Mouse (Mus musculus) hindbrain, embryonic 10.5 days (tissue): ENCODE data around the gene Ptprm. TPM values are rescaled to one million over a fixed set of nuclear protein-coding genes. Genes with fewer than 3 reads are reported as not detected.

Source experiments
- DNase-seq: peaks from one replicate; pipeline ENCODE4 v3.0.0-alpha.2; 2017; ENCODE audit warnings: low spot score
- H3K27ac ChIP-seq: fragments of 300-500 bp; sonication (generic); 2 replicates; pipeline ENCODE4 v1.5.1; 2016; ENCODE audit warnings: mild to moderate bottlenecking, moderate library complexity
- H3K27me3 ChIP-seq: fragments of 300-500 bp; sonication (generic); 2 replicates; pipeline ENCODE4 v1.6.1; 2016; ENCODE audit warnings: mild to moderate bottlenecking; ENCODE audit not compliant: poor library complexity, insufficient read depth, severe bottlenecking
- H3K36me3 ChIP-seq: fragments of 300-500 bp; sonication (generic); 2 replicates; pipeline ENCODE4 v1.6.1; 2016; ENCODE audit warnings: mild to moderate bottlenecking, moderate library complexity
- H3K4me1 ChIP-seq: fragments of 300-500 bp; sonication (generic); replicated peaks from 2 replicates; pipeline ENCODE4 v1.6.1; 2016; ENCODE audit warnings: mild to moderate bottlenecking
- H3K4me3 ChIP-seq: fragments of 300-500 bp; sonication (generic); 2 replicates; pipeline ENCODE4 v1.5.1; 2016; ENCODE audit warnings: mild to moderate bottlenecking, moderate library complexity
- H3K9me3 ChIP-seq: fragments of 300-500 bp; sonication (generic); 2 replicates; pipeline ENCODE4 v1.6.1; 2016; ENCODE audit warnings: mild to moderate bottlenecking, moderate library complexity
- WGBS: fragments of 180-500 bp; shearing (Covaris S2); methylation state at CpG from one replicate; pipeline ENCODE4 v1.1.7; 2016; 5-methylcytosine and 5-hydroxymethylcytosine counted together
- polyA plus RNA-seq: library from polyadenylated mRNA; unstranded; fragments of >200 nt; fragmentation: Nextera tagmentation; extraction: Ambion mirVana; gene quantifications from 2 replicates; pipeline ENCODE4 v1.2.1, GENCODE M21; 2016

The Ptprm gene
- polyA plus RNA-seq, 1 experiment from 2014 or later: 8.1 TPM

- no peaks in the 10 kb centered on the region for H3K4me1 ChIP-seq
- WGBS: 89% methylated on average over 5 of the region's 5 CpGs
- no peak overlapping the region for H3K27ac ChIP-seq
- no peaks in the 10 kb centered on the region for H3K36me3 ChIP-seq
- no peaks in the 10 kb centered on the region for H3K9me3 ChIP-seq
- H3K27me3 ChIP-seq: no peaks in the 10 kb centered on the region
- H3K4me3 ChIP-seq: no peak overlapping the region
- DNase-seq: no peak
Observed at GRCm38 (mm10) chr17:67090997-67091396, 263.3 kb downstream of the Ptprm start.

DNA sequence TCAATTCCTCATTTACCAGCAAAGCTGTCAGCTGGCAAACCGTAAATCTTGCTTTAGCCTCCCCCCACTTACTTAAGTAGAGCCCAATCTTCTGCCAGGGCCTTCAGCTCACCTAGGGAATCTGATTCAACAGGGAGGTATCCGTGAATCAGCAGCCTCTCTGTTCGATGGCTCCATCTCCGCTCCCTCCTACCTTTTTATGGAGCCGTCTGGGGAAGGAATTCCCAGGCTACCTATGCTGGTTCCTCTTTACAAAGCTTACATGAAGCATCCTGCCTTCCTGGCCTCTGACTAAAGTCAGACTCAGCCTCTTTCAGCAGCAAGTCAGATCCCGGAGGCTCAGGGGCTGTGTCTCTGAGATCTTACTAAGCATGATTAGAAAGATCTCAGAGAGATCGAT is 264.1 kb downstream of the Ptprm start:
- WGBS: 86% methylated on average over 7 of the region's 7 CpGs
- DNase-seq: no peak
- H3K4me3 ChIP-seq: no peak overlapping the region
- H3K27me3 ChIP-seq: no peaks in the 10 kb centered on the region
- no peaks in the 10 kb centered on the region for H3K36me3 ChIP-seq
- H3K9me3 ChIP-seq: no peaks in the 10 kb centered on the region
- H3K27ac ChIP-seq: no peak overlapping the region
- no peaks in the 10 kb centered on the region for H3K4me1 ChIP-seq

GRCm38 (mm10) chr17:67089611-67090010 is 264.6 kb downstream of the Ptprm start:
- H3K9me3 ChIP-seq: no peaks in the 10 kb centered on the region

GRCm38 (mm10) chr17:67087585-67087984 is 266.7 kb downstream of the Ptprm start:
- 63% methylated on average over 5 of the region's 5 CpGs for WGBS

More at GRCm38 (mm10) chr17:67089611-67090010, 264.6 kb downstream of the Ptprm start:
- no peak overlapping the region for H3K4me3 ChIP-seq
- H3K27me3 ChIP-seq: no peaks in the 10 kb centered on the region
- H3K36me3 ChIP-seq: no peaks in the 10 kb centered on the region
- WGBS: 87% methylated on average over 3 of the region's 3 CpGs
- H3K4me1 ChIP-seq: no peaks in the 10 kb centered on the region
- DNase-seq: no peak
- no peak overlapping the region for H3K27ac ChIP-seq

DNA sequence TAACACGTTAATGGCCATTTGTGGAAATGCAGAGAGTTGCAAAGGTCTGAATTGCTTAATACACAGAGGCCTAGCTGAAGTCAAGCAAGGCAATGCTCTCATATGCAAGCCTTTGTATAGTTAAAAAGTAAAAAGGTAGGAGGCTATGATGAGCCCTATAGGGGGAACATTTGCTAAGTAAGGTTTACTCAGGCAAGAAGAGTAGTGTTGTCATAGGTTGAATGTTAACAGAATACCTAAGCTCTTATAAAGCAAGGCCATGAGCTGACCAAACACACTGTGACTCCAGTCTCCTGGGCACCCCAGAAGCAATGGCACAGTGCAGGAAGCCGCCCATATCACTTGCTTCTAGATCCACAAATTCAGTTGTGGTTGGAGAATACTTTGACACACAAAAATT is 267.4 kb downstream of the Ptprm start:
- H3K36me3 ChIP-seq: no peaks in the 10 kb centered on the region
- H3K27me3 ChIP-seq: no peaks in the 10 kb centered on the region
- no peak overlapping the region for H3K27ac ChIP-seq
- no peaks in the 10 kb centered on the region for H3K4me1 ChIP-seq
- WGBS: 79% methylated on average over 2 of the region's 2 CpGs
- DNase-seq: no peak
- no peak overlapping the region for H3K4me3 ChIP-seq
- no peaks in the 10 kb centered on the region for H3K9me3 ChIP-seq

More at GRCm38 (mm10) chr17:67087585-67087984, 266.7 kb downstream of the Ptprm start:
- Histone ChIP-seq H3K4me3 (no peak overlapping the region), H3K9me3 (no peaks in the 10 kb centered on the region), H3K27me3 (no peaks in the 10 kb centered on the region), H3K27ac (no peak overlapping the region), H3K4me1 (no peaks in the 10 kb centered on the region), H3K36me3 (no peaks in the 10 kb centered on the region)
- DNase-seq: peak; percentile 6

DNA sequence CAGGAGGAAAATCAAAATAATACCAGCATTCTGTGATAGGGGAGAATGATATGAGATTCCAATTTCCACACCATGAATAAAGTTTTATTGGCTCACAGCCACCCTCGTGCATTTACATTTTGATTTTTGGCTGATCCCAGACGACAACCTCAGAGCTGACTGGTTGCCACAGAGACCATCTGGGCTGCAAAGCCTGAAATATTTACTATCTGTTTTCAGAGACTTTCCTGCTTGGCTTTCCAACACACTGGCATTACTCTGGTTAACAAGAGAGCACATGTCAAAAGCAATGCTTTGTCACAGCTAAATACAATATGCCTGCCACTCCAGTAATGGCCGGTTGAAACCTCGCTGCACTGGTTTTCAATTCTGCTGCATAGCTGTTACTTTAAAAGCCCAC is 269.8 kb downstream of the Ptprm start:
- H3K27ac ChIP-seq: no peak overlapping the region
- no peaks in the 10 kb centered on the region for H3K36me3 ChIP-seq
- 81% methylated on average over 4 of the region's 4 CpGs for WGBS
- no peak overlapping the region for H3K4me3 ChIP-seq
- H3K9me3 ChIP-seq: no peaks in the 10 kb centered on the region
- no peak for DNase-seq
- H3K4me1 ChIP-seq: no peaks in the 10 kb centered on the region
- H3K27me3 ChIP-seq: no peaks in the 10 kb centered on the region

GRCm38 (mm10) chr17:67084093-67084492 is 270.2 kb downstream of the Ptprm start:
- Histone ChIP-seq H3K27ac (no peak overlapping the region), H3K4me3 (no peak overlapping the region), H3K27me3 (no peaks in the 10 kb centered on the region), H3K36me3 (no peaks in the 10 kb centered on the region), H3K4me1 (no peaks in the 10 kb centered on the region), H3K9me3 (no peaks in the 10 kb centered on the region)
- 86% methylated on average over 5 of the region's 5 CpGs for WGBS
- DNase-seq: no peak

GRCm38 (mm10) chr17:67079570-67079969 is 274.7 kb downstream of the Ptprm start:
- Histone ChIP-seq H3K4me3 (no peak overlapping the region), H3K4me1 (no peaks in the 10 kb centered on the region), H3K36me3 (no peaks in the 10 kb centered on the region), H3K9me3 (no peaks in the 10 kb centered on the region), H3K27ac (no peak overlapping the region), H3K27me3 (no peaks in the 10 kb centered on the region)
- no peak for DNase-seq
- 74% methylated on average over 1 of the region's 1 CpGs for WGBS

DNA sequence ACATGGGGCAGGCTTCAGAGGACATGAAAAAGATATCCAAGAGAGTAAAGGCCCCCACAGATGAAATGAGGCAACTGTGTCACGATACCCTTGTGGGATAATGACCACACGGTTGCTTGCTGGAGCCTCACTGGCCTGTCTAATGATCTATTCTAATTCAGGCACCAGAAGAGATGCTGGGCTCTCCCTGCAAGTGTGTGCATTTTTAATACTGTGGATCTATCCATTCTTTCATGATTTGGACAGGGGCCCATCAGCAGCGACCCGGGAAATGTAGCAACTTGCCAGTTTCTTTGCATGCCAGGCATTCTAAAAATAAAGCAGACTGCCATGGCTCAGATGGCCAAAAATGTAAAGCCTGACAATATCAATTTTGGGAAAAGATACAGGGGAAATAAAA is 280.7 kb downstream of the Ptprm start:
- no peaks in the 10 kb centered on the region for H3K4me1 ChIP-seq
- WGBS: 88% methylated on average over 4 of the region's 4 CpGs
- no peaks in the 10 kb centered on the region for H3K36me3 ChIP-seq
- H3K27ac ChIP-seq: no peak overlapping the region
- no peak for DNase-seq
- no peaks in the 10 kb centered on the region for H3K9me3 ChIP-seq
- no peaks in the 10 kb centered on the region for H3K27me3 ChIP-seq
- H3K4me3 ChIP-seq: no peak overlapping the region

- Histone ChIP-seq H3K27me3 (no peaks in the 10 kb centered on the region), H3K9me3 (no peaks in the 10 kb centered on the region), H3K36me3 (no peaks in the 10 kb centered on the region), H3K4me3 (no peak overlapping the region), H3K4me1 (no peaks in the 10 kb centered on the region), H3K27ac (no peak overlapping the region)
- WGBS: 90% methylated on average over 6 of the region's 6 CpGs
- DNase-seq: no peak
Observed at GRCm38 (mm10) chr17:67073139-67073538, 281.1 kb downstream of the Ptprm start.

GRCm38 (mm10) chr17:67071231-67072009 is 282.8 kb downstream of the Ptprm start:
- H3K36me3 ChIP-seq: no peaks in the 10 kb centered on the region
- WGBS: 91% methylated on average over 7 of the region's 7 CpGs
- H3K27me3 ChIP-seq: no peaks in the 10 kb centered on the region
- no peak for DNase-seq
- no peak overlapping the region for H3K27ac ChIP-seq
- H3K9me3 ChIP-seq: no peaks in the 10 kb centered on the region
- no peak overlapping the region for H3K4me3 ChIP-seq
- H3K4me1 ChIP-seq: no peaks in the 10 kb centered on the region

- Histone ChIP-seq H3K4me3 (no peak overlapping the region), H3K27me3 (no peaks in the 10 kb centered on the region), H3K9me3 (0 out of 2 replicates have a peak, but pooled peaks cover 2% of the 10 kb centered on the region), H3K36me3 (no peaks in the 10 kb centered on the region), H3K27ac (no peak overlapping the region), H3K4me1 (no peaks in the 10 kb centered on the region)
- DNase-seq: no peak
- 89% methylated on average over 5 of the region's 5 CpGs for WGBS
Observed at GRCm38 (mm10) chr17:67063611-67064010, 290.6 kb downstream of the Ptprm start.

GRCm38 (mm10) chr17:67055681-67056080 is 298.6 kb downstream of the Ptprm start:
- H3K4me1 ChIP-seq: peaks cover 10% of the 10 kb centered on the region; the same call in 1 of the 2 replicates
- no peaks in the 10 kb centered on the region for H3K36me3 ChIP-seq
- no peak overlapping the region for H3K27ac ChIP-seq
- no peak for DNase-seq
- H3K9me3 ChIP-seq: no peaks in the 10 kb centered on the region
- H3K27me3 ChIP-seq: no peaks in the 10 kb centered on the region
- H3K4me3 ChIP-seq: no peak overlapping the region
- WGBS: 94% methylated on average over 6 of the region's 6 CpGs
